Mouse (Mus musculus): Measurements from ENCODE around the gene Zfp791. TPM values are rescaled to one million over a fixed set of nuclear protein-coding genes. Genes with fewer than 3 reads are reported as not detected.
"Not testable (repeated sequence)": the region's sequence is repeated elsewhere in the genome, so short reads cannot be mapped to it uniquely, and the experiment has no call there.

Zfp791 gene
- 3.6 TPM in 2 replicates for polyA plus RNA-seq (2014; fragmentation: Nextera tagmentation; extraction: Ambion mirVana)

GRCm38 (mm10) chr8:85122995-85123394 is at the start of gene Zfp791:
Gene Zfp791, minus strand, starts transcription at chr8:85123095.
- Histone ChIP-seq H3K36me3 (replicated peaks; ENCODE audit: control insufficient read depth, insufficient read depth) (no peaks in the 10 kb centered on the region), H3K4me1 (replicated peaks; ENCODE audit: control insufficient read depth, insufficient read depth, low read length) (0 out of 2 replicates have a peak, but pooled peaks cover 3% of the 10 kb centered on the region), H3K4me3 (replicated peaks; ENCODE audit: low read length) (no peak within 1 kb of the TSS), H3K4me2 (replicated peaks) (no peak within 1 kb of the TSS), H3K27ac (no peak within 1 kb of the TSS), H3K27me3 (ENCODE audit: control insufficient read depth, insufficient read depth, low read length) (no peaks in the 10 kb centered on the region), H3K9me3 (ENCODE audit: control insufficient read depth, low read length) (no peaks in the 10 kb centered on the region), H3K9ac (no peak within 1 kb of the TSS)
- 76% methylated on average over 3 of the region's 3 CpGs for WGBS
- DNase-seq (ENCODE audit: low spot score): no peak
- ATAC-seq (ENCODE audit: low FRiP score): no peak

- ATAC-seq (ENCODE audit: low FRiP score) (no peak), DNase-seq (ENCODE audit: low spot score) (peak; percentile 51)
- WGBS: 37% methylated on average over 14 of the region's 14 CpGs
Observed at GRCm38 (mm10) chr8:85171291-85171690, 48.4 kb upstream of the Zfp791 start.

GRCm38 (mm10) chr8:85151624-85152023 is 28.7 kb upstream of the Zfp791 start, which contains the start of gene Cks1brt:
Gene Cks1brt, plus strand, starts transcription at chr8:85151924.
- 90% methylated on average over 3 of the region's 3 CpGs for WGBS
- Histone ChIP-seq H3K27ac (no peak within 1 kb of the TSS), H3K36me3 (replicated peaks; ENCODE audit: control insufficient read depth, insufficient read depth) (no peaks in the 10 kb centered on the region), H3K9ac (no peak within 1 kb of the TSS), H3K27me3 (ENCODE audit: control insufficient read depth, insufficient read depth, low read length) (no peaks in the 10 kb centered on the region), H3K4me1 (replicated peaks; ENCODE audit: control insufficient read depth, insufficient read depth, low read length) (no peaks in the 10 kb centered on the region), H3K9me3 (ENCODE audit: control insufficient read depth, low read length) (peaks cover 31% of the 10 kb centered on the region), H3K4me2 (replicated peaks) (no peak within 1 kb of the TSS), H3K4me3 (replicated peaks; ENCODE audit: low read length) (no peak within 1 kb of the TSS)
- no peak for DNase-seq (ENCODE audit: low spot score)
- ATAC-seq (ENCODE audit: low FRiP score): no peak

More at GRCm38 (mm10) chr8:85171291-85171690, 48.4 kb upstream of the Zfp791 start:
- Histone ChIP-seq H3K4me2 (replicated peaks) (no peak overlapping the region), H3K4me3 (replicated peaks; ENCODE audit: low read length) (no peak overlapping the region), H3K27me3 (ENCODE audit: control insufficient read depth, insufficient read depth, low read length) (no peaks in the 10 kb centered on the region), H3K9ac (no peak overlapping the region), H3K4me1 (replicated peaks; ENCODE audit: control insufficient read depth, insufficient read depth, low read length) (no peaks in the 10 kb centered on the region), H3K27ac (no peak overlapping the region), H3K9me3 (ENCODE audit: control insufficient read depth, low read length) (0 out of 2 replicates have a peak, but pooled peaks cover 3% of the 10 kb centered on the region), H3K36me3 (replicated peaks; ENCODE audit: control insufficient read depth, insufficient read depth) (no peaks in the 10 kb centered on the region)

- Histone ChIP-seq H3K4me1 (replicated peaks; ENCODE audit: control insufficient read depth, insufficient read depth, low read length) (no peaks in the 10 kb centered on the region), H3K27ac (no peak overlapping the region), H3K27me3 (ENCODE audit: control insufficient read depth, insufficient read depth, low read length) (no peaks in the 10 kb centered on the region), H3K4me2 (replicated peaks) (no peak overlapping the region), H3K4me3 (replicated peaks; ENCODE audit: low read length) (no peak overlapping the region), H3K9me3 (ENCODE audit: control insufficient read depth, low read length) (0 out of 2 replicates have a peak, but pooled peaks cover 3% of the 10 kb centered on the region), H3K36me3 (replicated peaks; ENCODE audit: control insufficient read depth, insufficient read depth) (no peaks in the 10 kb centered on the region), H3K9ac (no peak overlapping the region)
- 97% methylated on average over 4 of the region's 4 CpGs for WGBS
- DNase-seq (ENCODE audit: low spot score) (no peak), ATAC-seq (ENCODE audit: low FRiP score) (no peak)
Observed at GRCm38 (mm10) chr8:85142516-85142915, 19.6 kb upstream of the Zfp791 start.

- not testable (repeated sequence) for H3K9me3 ChIP-seq (ENCODE audit: control insufficient read depth, low read length); H3K36me3 ChIP-seq (replicated peaks; ENCODE audit: control insufficient read depth, insufficient read depth); ATAC-seq (ENCODE audit: low FRiP score); H3K27me3 ChIP-seq (ENCODE audit: control insufficient read depth, insufficient read depth, low read length); H3K4me3 ChIP-seq (replicated peaks; ENCODE audit: low read length); H3K9ac ChIP-seq; H3K4me2 ChIP-seq (replicated peaks); DNase-seq (ENCODE audit: low spot score); H3K27ac ChIP-seq; H3K4me1 ChIP-seq (replicated peaks; ENCODE audit: control insufficient read depth, insufficient read depth, low read length)
- 94% methylated on average over 2 of the region's 2 CpGs for WGBS
Observed at GRCm38 (mm10) chr8:85135690-85136089, 12.8 kb upstream of the Zfp791 start.

GRCm38 (mm10) chr8:85132335-85132734 is 9.4 kb upstream of the Zfp791 start:
- ATAC-seq (ENCODE audit: low FRiP score) (no peak), DNase-seq (ENCODE audit: low spot score) (no peak)
- no peak overlapping the region for H3K9ac ChIP-seq
- no peaks in the 10 kb centered on the region for H3K36me3 ChIP-seq (replicated peaks; ENCODE audit: control insufficient read depth, insufficient read depth)
- 0 out of 2 replicates have a peak, but pooled peaks cover 3% of the 10 kb centered on the region for H3K9me3 ChIP-seq (ENCODE audit: control insufficient read depth, low read length)
- no peaks in the 10 kb centered on the region for H3K4me1 ChIP-seq (replicated peaks; ENCODE audit: control insufficient read depth, insufficient read depth, low read length)
- WGBS: 97% methylated on average over 1 of the region's 1 CpGs
- H3K27me3 ChIP-seq (ENCODE audit: control insufficient read depth, insufficient read depth, low read length): no peaks in the 10 kb centered on the region
- H3K27ac ChIP-seq: no peak overlapping the region
- H3K4me3 ChIP-seq (replicated peaks; ENCODE audit: low read length): no peak overlapping the region
- no peak overlapping the region for H3K4me2 ChIP-seq (replicated peaks)

- 94% methylated on average over 8 of the region's 8 CpGs for WGBS
- Histone ChIP-seq H3K36me3 (replicated peaks; ENCODE audit: control insufficient read depth, insufficient read depth) (no peaks in the 10 kb centered on the region), H3K4me2 (replicated peaks) (no peak overlapping the region), H3K9me3 (ENCODE audit: control insufficient read depth, low read length) (no peaks in the 10 kb centered on the region), H3K4me1 (replicated peaks; ENCODE audit: control insufficient read depth, insufficient read depth, low read length) (0 out of 2 replicates have a peak, but pooled peaks cover 3% of the 10 kb centered on the region), H3K27me3 (ENCODE audit: control insufficient read depth, insufficient read depth, low read length) (no peaks in the 10 kb centered on the region), H3K27ac (no peak overlapping the region), H3K4me3 (replicated peaks; ENCODE audit: low read length) (no peak overlapping the region), H3K9ac (no peak overlapping the region)
- DNase-seq (ENCODE audit: low spot score) (peak; percentile 19), ATAC-seq (ENCODE audit: low FRiP score) (no peak)
Observed at GRCm38 (mm10) chr8:85123691-85124090, 796 bp upstream of the Zfp791 start.

- H3K4me2 ChIP-seq (replicated peaks); H3K36me3 ChIP-seq (replicated peaks; ENCODE audit: control insufficient read depth, insufficient read depth); H3K4me3 ChIP-seq (replicated peaks; ENCODE audit: low read length); H3K4me1 ChIP-seq (replicated peaks; ENCODE audit: control insufficient read depth, insufficient read depth, low read length); H3K27ac ChIP-seq; ATAC-seq (ENCODE audit: low FRiP score); H3K9me3 ChIP-seq (ENCODE audit: control insufficient read depth, low read length); H3K9ac ChIP-seq; DNase-seq (ENCODE audit: low spot score); H3K27me3 ChIP-seq (ENCODE audit: control insufficient read depth, insufficient read depth, low read length): not testable (repeated sequence)
- 83% methylated on average over 5 of the region's 5 CpGs for WGBS
Observed at GRCm38 (mm10) chr8:85120251-85120650, 2.6 kb downstream of the Zfp791 start.

GRCm38 (mm10) chr8:85119052-85119981 is 3.6 kb downstream of the Zfp791 start:
- WGBS: 8% methylated on average over 37 of the region's 37 CpGs
- Histone ChIP-seq H3K27ac (peak overlapping the region; percentile 48), H3K4me1 (replicated peaks; ENCODE audit: control insufficient read depth, insufficient read depth, low read length) (0 out of 2 replicates have a peak, but pooled peaks cover 3% of the 10 kb centered on the region), H3K9ac (peak overlapping the region; percentile 76), H3K36me3 (replicated peaks; ENCODE audit: control insufficient read depth, insufficient read depth) (no peaks in the 10 kb centered on the region), H3K27me3 (ENCODE audit: control insufficient read depth, insufficient read depth, low read length) (no peaks in the 10 kb centered on the region), H3K4me2 (replicated peaks) (peak overlapping the region; percentile 70), H3K4me3 (replicated peaks; ENCODE audit: low read length) (peak overlapping the region; percentile 57), H3K9me3 (ENCODE audit: control insufficient read depth, low read length) (no peaks in the 10 kb centered on the region)
- peak; percentile 86 for ATAC-seq (ENCODE audit: low FRiP score)
- DNase-seq (ENCODE audit: low spot score): peak; percentile 84
